Mouse (Mus musculus) liver, embryonic 14.5 days (tissue): ENCODE measurements around the gene Slc35f3. TPM values are rescaled to one million over a fixed set of nuclear protein-coding genes. Genes with fewer than 3 reads are reported as not detected.

Source experiments
- ATAC-seq: fragments of 200-750 bp; cut with Nextera tagmentation; 2 replicates; pipeline ENCODE4 v1.8.0; 2017; ENCODE audit warnings: moderate number of reproducible peaks, mild to moderate bottlenecking, moderate library complexity; ENCODE audit not compliant: insufficient read depth
- DNase-seq, 3 experiments: peaks; one replicate each; pipeline ENCODE4 v3.0.0-alpha.2; 2012 to 2013; ENCODE audit warnings: low read depth in 3 of 3, low spot score in 3 of 3
- H3K27ac ChIP-seq: fragments of 300-500 bp; sonication (generic); 2 replicates; pipeline ENCODE4 v1.5.1; 2014; ENCODE audit warnings: moderate library complexity, mild to moderate bottlenecking, control low read depth, inconsistent platforms
- H3K27me3 ChIP-seq: fragments of 300-500 bp; sonication (generic); 2 replicates; pipeline ENCODE4 v1.6.1; 2014; ENCODE audit warnings: mild to moderate bottlenecking, low read length, moderate library complexity; ENCODE audit not compliant: control insufficient read depth, insufficient read depth
- H3K36me3 ChIP-seq: fragments of 300-500 bp; sonication (generic); replicated peaks from 2 replicates; pipeline ENCODE4 v1.6.1; 2014; ENCODE audit warnings: low read depth; ENCODE audit not compliant: control insufficient read depth, insufficient read depth
- H3K4me1 ChIP-seq, 2 experiments: fragments of 200-500 bp in 1 of 2; fragments of 300-500 bp in 1 of 2; sonication (generic) in 1 of 2; replicated peaks; 2 replicates each; pipeline ENCODE4 v1.6.1; 2012 to 2014; ENCODE audit warnings: antibody characterized with exemption in 1 of 2, inconsistent platforms in 1 of 2, low read length in 1 of 2; ENCODE audit not compliant: control insufficient read depth in 2 of 2, insufficient read depth in 2 of 2
- H3K4me2 ChIP-seq: fragments of 300-500 bp; sonication (generic); 2 replicates; pipeline ENCODE4 v1.6.1; 2014; ENCODE audit warnings: low read depth, mild to moderate bottlenecking, control low read depth, moderate library complexity
- H3K4me3 ChIP-seq, 2 experiments: fragments of 200-500 bp in 1 of 2; fragments of 300-500 bp in 1 of 2; sonication (generic) in 1 of 2; 2 replicates each; pipeline ENCODE4 v1.5.1; 2012 to 2014; ENCODE audit warnings: low read depth in 2 of 2, low read length in 2 of 2, mild to moderate bottlenecking in 2 of 2, control low read depth in 1 of 2, inconsistent platforms in 1 of 2, moderate library complexity in 1 of 2; ENCODE audit not compliant: insufficient read depth in 1 of 2
- H3K9ac ChIP-seq: fragments of 300-500 bp; sonication (generic); replicated peaks from 2 replicates; pipeline ENCODE4 v1.6.1; 2014; ENCODE audit warnings: mild to moderate bottlenecking, control low read depth, moderate library complexity
- H3K9me3 ChIP-seq: fragments of 300-500 bp; sonication (generic); 2 replicates; pipeline ENCODE4 v1.6.1; 2016; ENCODE audit warnings: low read length, mixed read lengths; ENCODE audit not compliant: control insufficient read depth
- CTCF ChIP-seq: IDR thresholded peaks from 2 replicates; pipeline ENCODE4 v1.5.1; 2016; ENCODE audit warnings: antibody characterized with exemption, low read depth, control low read depth
- EP300 ChIP-seq: IDR thresholded peaks from 2 replicates; pipeline ENCODE4 v1.6.1; 2016; ENCODE audit warnings: antibody characterized with exemption, low read depth
- WGBS: fragments of 180-500 bp; shearing (Covaris S2); extraction: QIAGEN DNeasy Blood & Tissue Kit; methylation state at CpG from one replicate; pipeline ENCODE4 v1.1.7; 2014; ENCODE audit not compliant: insufficient replicate concordance; 5-methylcytosine and 5-hydroxymethylcytosine counted together
- polyA plus RNA-seq, 2 experiments: library from polyadenylated mRNA; depleted of rRNA in 1 of 2; stranded (reverse) in 1 of 2; unstranded in 1 of 2; fragments of >200 nt; fragmentation: Nextera tagmentation in 1 of 2; extraction: Ambion mirVana in 1 of 2; gene quantifications; 2 replicates each; pipeline versions ENCODE4 v1.2.1 to v1.2.3; 2012 to 2014

The Slc35f3 gene
- polyA plus RNA-seq, 2 experiments, result not detected

GRCm38 (mm10) chr8:126265186-126265585 is 33.2 kb upstream of the Slc35f3 start:
- no peaks in the 10 kb centered on the region for H3K9me3 ChIP-seq
- H3K9ac ChIP-seq, result no peak overlapping the region
- H3K4me3 ChIP-seq, result no peak overlapping the region
- H3K4me1 ChIP-seq, result no peaks in the 10 kb centered on the region
- no peak overlapping the region for H3K4me2 ChIP-seq
- no peaks in the 10 kb centered on the region for H3K27me3 ChIP-seq
- DNase-seq (no peak), ATAC-seq (no peak)
- 39% methylated on average over 1 of the region's 1 CpGs for WGBS
- H3K36me3 ChIP-seq, result no peaks in the 10 kb centered on the region
- TF ChIP-seq CTCF (no peak), EP300 (no peak)
- H3K27ac ChIP-seq, result no peak overlapping the region

GRCm38 (mm10) chr8:126267118-126267517 is 31.2 kb upstream of the Slc35f3 start:
- Histone ChIP-seq H3K4me1 (no peaks in the 10 kb centered on the region), H3K27ac (no peak overlapping the region), H3K27me3 (no peaks in the 10 kb centered on the region), H3K4me3 (no peak overlapping the region), H3K9ac (no peak overlapping the region), H3K9me3 (no peaks in the 10 kb centered on the region), H3K36me3 (no peaks in the 10 kb centered on the region), H3K4me2 (no peak overlapping the region)
- DNase-seq, result no peak
- ATAC-seq, result no peak
- WGBS, result 16% methylated on average over 8 of the region's 8 CpGs
- TF ChIP-seq EP300 (no peak), CTCF (peak; percentile 64)

- H3K4me1 ChIP-seq, result no peaks in the 10 kb centered on the region
- H3K27me3 ChIP-seq, result no peaks in the 10 kb centered on the region
- no peak overlapping the region for H3K4me3 ChIP-seq
- no peak for DNase-seq
- H3K9ac ChIP-seq, result no peak overlapping the region
- no peak for ATAC-seq
- no peak overlapping the region for H3K4me2 ChIP-seq
- WGBS, result 30% methylated on average over 6 of the region's 6 CpGs
- H3K27ac ChIP-seq, result no peak overlapping the region
- no peaks in the 10 kb centered on the region for H3K36me3 ChIP-seq
- H3K9me3 ChIP-seq, result no peaks in the 10 kb centered on the region
- TF ChIP-seq CTCF (no peak), EP300 (no peak)
Observed at GRCm38 (mm10) chr8:126269733-126270132, 28.6 kb upstream of the Slc35f3 start.

- Histone ChIP-seq H3K4me2 (no peak overlapping the region), H3K4me1 (no peaks in the 10 kb centered on the region), H3K27me3 (no peaks in the 10 kb centered on the region), H3K9me3 (no peaks in the 10 kb centered on the region), H3K36me3 (no peaks in the 10 kb centered on the region), H3K9ac (no peak overlapping the region), H3K27ac (no peak overlapping the region), H3K4me3 (no peak overlapping the region)
- WGBS, result 77% methylated on average over 2 of the region's 2 CpGs
- ATAC-seq (no peak), DNase-seq (no peak)
- TF ChIP-seq CTCF, result no peak
- no peak for TF ChIP-seq EP300
Observed at GRCm38 (mm10) chr8:126272445-126272844, 25.9 kb upstream of the Slc35f3 start.

GRCm38 (mm10) chr8:126273066-126273465 is 25.3 kb upstream of the Slc35f3 start:
- no peak overlapping the region for H3K4me3 ChIP-seq
- no peaks in the 10 kb centered on the region for H3K36me3 ChIP-seq
- H3K9me3 ChIP-seq, result no peaks in the 10 kb centered on the region
- DNase-seq (no peak), ATAC-seq (no peak)
- no peaks in the 10 kb centered on the region for H3K4me1 ChIP-seq
- H3K4me2 ChIP-seq, result no peak overlapping the region
- H3K27ac ChIP-seq, result no peak overlapping the region
- 37% methylated on average over 4 of the region's 4 CpGs for WGBS
- H3K27me3 ChIP-seq, result no peaks in the 10 kb centered on the region
- TF ChIP-seq CTCF (no peak), EP300 (no peak)
- no peak overlapping the region for H3K9ac ChIP-seq
